Mouse (Mus musculus) midbrain, embryonic 16.5 days (tissue): ENCODE data around the gene Sp4. TPM values are rescaled to one million over a fixed set of nuclear protein-coding genes. Genes with fewer than 3 reads are reported as not detected.

ENCODE experiments used
- ATAC-seq: fragments of 200-750 bp; cut with Nextera tagmentation; 2 replicates; pipeline ENCODE4 v1.8.0; 2017; ENCODE audit warnings: moderate TSS enrichment
- H3K27ac ChIP-seq: fragments of 300-500 bp; sonication (generic); 2 replicates; pipeline ENCODE4 v1.5.1; 2014; ENCODE audit warnings: mild to moderate bottlenecking, low read length, mixed read lengths
- H3K27me3 ChIP-seq: fragments of 300-500 bp; sonication (generic); 2 replicates; pipeline ENCODE4 v1.6.1; 2014; ENCODE audit warnings: low read depth, low read length, mixed read lengths; ENCODE audit not compliant: control insufficient read depth, insufficient read depth
- H3K36me3 ChIP-seq: fragments of 300-500 bp; sonication (generic); 2 replicates; pipeline ENCODE4 v1.6.1; 2014; ENCODE audit warnings: mild to moderate bottlenecking, low read length, moderate library complexity, mixed read lengths; ENCODE audit not compliant: control insufficient read depth, insufficient read depth
- H3K4me1 ChIP-seq: fragments of 300-500 bp; sonication (generic); 2 replicates; pipeline ENCODE4 v1.6.1; 2014; ENCODE audit warnings: mild to moderate bottlenecking, low read length, mixed read lengths; ENCODE audit not compliant: control insufficient read depth, insufficient read depth
- H3K4me2 ChIP-seq: fragments of 300-500 bp; sonication (generic); 2 replicates; pipeline ENCODE4 v1.6.1; 2014; ENCODE audit warnings: mild to moderate bottlenecking, low read length, mixed read lengths
- H3K4me3 ChIP-seq: fragments of 300-500 bp; sonication (generic); 2 replicates; pipeline ENCODE4 v1.5.1; 2014; ENCODE audit warnings: low read depth, mild to moderate bottlenecking, low read length, moderate library complexity, mixed read lengths
- H3K9ac ChIP-seq: fragments of 300-500 bp; sonication (generic); 2 replicates; pipeline ENCODE4 v1.6.1; 2014; ENCODE audit warnings: low read depth, low read length, mixed read lengths
- H3K9me3 ChIP-seq: fragments of 300-500 bp; sonication (generic); replicated peaks from 2 replicates; pipeline ENCODE4 v1.6.1; 2014; ENCODE audit warnings: mild to moderate bottlenecking, low read length, mixed read lengths; ENCODE audit not compliant: control insufficient read depth, poor library complexity, severe bottlenecking
- whole genome bisulfite sequencing: fragments of 180-500 bp; shearing (Covaris S2); extraction: QIAGEN DNeasy Blood & Tissue Kit; methylation state at CpG from one replicate; pipeline ENCODE4 v1.1.7; 2014; 5-methylcytosine and 5-hydroxymethylcytosine counted together
- polyA plus RNA-seq: library from polyadenylated mRNA; unstranded; fragments of >200 nt; fragmentation: Nextera tagmentation; extraction: Ambion mirVana; gene quantifications from 2 replicates; pipeline ENCODE4 v1.2.1, GENCODE M21; 2015

Sp4 gene
- polyA plus RNA-seq, 1 experiment from 2014 or later: 22.6 TPM

DNA sequence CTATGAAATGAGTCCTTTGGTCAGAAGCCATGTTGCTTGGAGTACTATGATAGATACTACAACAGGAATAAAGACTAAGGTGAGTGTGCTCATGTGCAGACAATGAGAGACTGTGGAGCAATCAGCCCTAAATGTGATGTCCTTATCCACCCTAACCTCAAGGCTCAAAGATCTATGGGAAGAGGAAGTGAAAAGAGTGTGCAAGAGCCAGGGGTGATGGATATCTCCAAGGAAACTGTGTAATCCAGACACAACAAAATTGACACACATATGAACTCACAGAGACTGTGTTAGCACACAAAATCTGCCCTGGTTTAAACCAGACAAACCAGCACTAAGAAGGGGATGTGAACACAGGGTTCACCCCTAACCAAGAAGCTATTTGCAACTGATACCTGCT is 81.2 kb downstream of the Sp4 start:
- no peaks in the 10 kb centered on the region for H3K9me3 ChIP-seq
- no peak overlapping the region for H3K9ac ChIP-seq
- H3K4me1 ChIP-seq: no peaks in the 10 kb centered on the region
- no peak overlapping the region for H3K4me2 ChIP-seq
- H3K36me3 ChIP-seq: no peaks in the 10 kb centered on the region
- no peak for ATAC-seq
- H3K4me3 ChIP-seq: no peak overlapping the region
- H3K27ac ChIP-seq: no peak overlapping the region
- H3K27me3 ChIP-seq: no peaks in the 10 kb centered on the region

DNA sequence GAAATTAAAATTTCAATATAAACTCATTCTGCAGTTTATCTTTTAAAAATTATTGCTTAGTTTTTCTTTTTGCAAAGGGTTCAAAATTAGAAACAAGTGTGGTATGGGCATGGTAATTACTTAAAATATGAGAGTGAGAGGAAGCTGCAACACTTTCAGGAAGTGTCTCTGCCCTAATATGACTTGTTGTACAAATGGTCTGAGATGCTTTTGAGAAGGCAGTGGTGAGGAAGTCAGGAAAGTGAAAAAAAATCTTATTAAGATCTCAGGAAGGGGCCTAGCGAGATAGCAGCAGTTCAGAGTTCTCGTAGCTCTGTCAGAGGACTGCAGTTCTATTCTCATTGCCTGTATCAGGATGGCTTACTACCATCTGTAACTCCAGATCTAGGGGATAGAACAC is 89.1 kb downstream of the Sp4 start:
- Histone ChIP-seq H3K9me3 (no peaks in the 10 kb centered on the region), H3K4me1 (no peaks in the 10 kb centered on the region), H3K4me3 (no peak overlapping the region), H3K9ac (no peak overlapping the region), H3K36me3 (no peaks in the 10 kb centered on the region), H3K27ac (no peak overlapping the region), H3K27me3 (no peaks in the 10 kb centered on the region), H3K4me2 (no peak overlapping the region)
- 98% methylated on average over 2 of the region's 2 CpGs for WGBS
- ATAC-seq: no peak

DNA sequence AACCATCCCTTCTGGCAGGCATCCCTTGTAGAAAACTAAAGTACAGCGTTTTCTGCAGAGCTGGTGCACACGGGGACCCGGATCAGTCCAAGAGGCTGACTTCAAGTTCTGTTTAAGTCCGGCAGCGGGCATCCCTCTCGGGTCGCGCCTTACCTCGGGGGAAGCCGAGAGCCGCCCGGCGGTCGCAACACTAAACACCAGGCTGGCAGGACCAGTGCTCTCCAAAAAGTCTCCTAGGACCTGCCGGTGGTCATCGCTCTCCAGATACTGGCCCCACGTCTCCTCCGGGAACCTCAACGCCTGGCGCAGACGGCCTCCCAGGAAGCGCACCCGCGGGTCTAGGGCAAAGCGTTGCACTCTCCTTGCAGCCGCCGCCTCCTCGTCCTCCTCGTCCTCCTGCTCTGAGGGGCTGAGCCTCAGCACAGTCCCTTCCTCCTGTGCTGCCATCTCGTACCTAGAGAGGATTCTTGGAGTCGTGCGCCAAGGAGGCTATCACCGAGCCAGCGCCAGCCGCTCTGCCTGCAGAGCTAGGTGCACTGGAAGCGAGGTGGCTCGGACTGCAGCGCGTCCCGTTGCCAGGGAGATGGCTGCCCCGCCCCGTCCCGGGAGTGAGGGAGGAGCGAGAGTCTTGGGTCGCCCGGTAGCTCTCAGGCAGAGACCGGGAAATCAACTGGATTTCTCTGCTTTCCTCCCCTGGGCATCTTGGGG is 102.7 kb downstream of the Sp4 start, which contains the start of gene Dnah11:
Dnah11 (minus strand) TSS at position 658 of the 708 bp plus-strand sequence.
- Histone ChIP-seq H3K4me2 (peak within 1 kb of the TSS; percentile 74), H3K9ac (peak within 1 kb of the TSS; percentile 54), H3K36me3 (no peaks in the 10 kb centered on the region), H3K27me3 (peaks cover 23% of the 10 kb centered on the region), H3K27ac (no peak within 1 kb of the TSS), H3K4me3 (peak within 1 kb of the TSS; percentile 41), H3K4me1 (0 out of 2 replicates have a peak, but pooled peaks cover 2% of the 10 kb centered on the region), H3K9me3 (no peaks in the 10 kb centered on the region)
- WGBS: under 1% methylated on average over 47 of the region's 47 CpGs
- peak; percentile 98 for ATAC-seq

DNA sequence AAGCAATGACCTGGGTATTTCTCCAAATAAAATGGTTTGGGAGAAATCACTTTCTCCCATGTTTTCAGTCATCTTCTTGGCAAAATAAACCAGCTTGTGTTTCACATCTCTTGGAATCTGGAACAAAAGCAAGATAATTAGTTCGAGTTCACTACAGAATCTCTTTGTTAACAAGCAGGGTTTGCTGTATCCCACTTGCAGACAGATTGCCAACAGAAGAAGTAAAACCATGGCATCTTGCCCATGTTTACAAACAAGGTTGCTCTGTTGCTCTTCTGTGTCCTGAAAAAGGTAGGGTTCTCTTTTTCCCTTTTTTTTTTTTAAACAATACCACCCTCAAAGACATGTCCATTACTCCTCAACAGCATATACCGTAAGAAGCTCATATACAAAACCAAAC is 104.7 kb downstream of the Sp4 start:
- Histone ChIP-seq H3K4me2 (no peak overlapping the region), H3K4me3 (no peak overlapping the region), H3K27ac (no peak overlapping the region), H3K9ac (no peak overlapping the region), H3K36me3 (no peaks in the 10 kb centered on the region), H3K27me3 (peaks cover 26% of the 10 kb centered on the region), H3K9me3 (no peaks in the 10 kb centered on the region), H3K4me1 (0 out of 2 replicates have a peak, but pooled peaks cover 2% of the 10 kb centered on the region)
- 61% methylated on average over 2 of the region's 2 CpGs for WGBS
- no peak for ATAC-seq

DNA sequence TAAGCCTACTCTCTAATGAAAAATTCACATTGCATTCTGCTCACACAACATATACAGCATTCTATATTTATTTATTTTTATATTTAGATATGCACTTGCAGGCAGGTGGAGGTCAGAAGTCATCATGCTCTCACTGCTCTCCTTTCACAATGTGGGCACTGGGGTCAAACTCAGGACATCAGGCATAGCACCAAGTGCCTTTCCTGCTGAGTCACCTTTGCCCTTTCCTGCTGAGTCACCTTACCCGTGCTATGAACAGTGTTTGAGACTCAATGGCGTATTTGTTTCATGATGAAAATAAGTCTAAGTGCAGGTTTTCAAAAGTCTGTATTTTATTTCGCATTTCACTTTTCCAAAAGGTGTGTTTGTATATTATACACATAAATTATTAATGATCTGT is 111.7 kb downstream of the Sp4 start:
- Histone ChIP-seq H3K9ac (no peak overlapping the region), H3K27me3 (peaks cover 3% of the 10 kb centered on the region), H3K4me2 (no peak overlapping the region), H3K36me3 (no peaks in the 10 kb centered on the region), H3K9me3 (no peaks in the 10 kb centered on the region), H3K4me1 (no peaks in the 10 kb centered on the region), H3K27ac (no peak overlapping the region), H3K4me3 (no peak overlapping the region)
- 67% methylated on average over 3 of the region's 3 CpGs for WGBS
- ATAC-seq: no peak

DNA sequence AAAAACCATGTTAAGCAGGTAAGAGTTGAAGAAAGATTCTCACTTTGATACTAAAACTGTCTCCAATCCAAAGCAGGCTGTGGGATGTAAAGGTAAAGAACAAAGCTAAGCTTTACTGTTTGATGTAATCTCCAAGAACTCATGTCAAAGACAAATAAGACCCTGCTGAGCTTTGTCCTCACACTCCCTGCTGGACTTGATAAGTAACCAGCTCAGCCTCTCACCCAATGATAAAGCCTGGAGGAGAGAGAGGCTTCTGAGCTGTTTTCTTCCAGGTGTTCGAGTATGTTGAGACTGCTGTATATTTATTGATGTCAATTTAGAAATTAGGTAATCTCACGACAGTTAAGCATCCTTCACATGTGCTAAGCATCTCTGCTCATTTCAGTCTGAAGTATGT is 113.6 kb downstream of the Sp4 start:
- no peak overlapping the region for H3K4me3 ChIP-seq
- no peaks in the 10 kb centered on the region; the same call in 1 of the 2 replicates for H3K27me3 ChIP-seq
- no peak overlapping the region for H3K27ac ChIP-seq
- no peaks in the 10 kb centered on the region for H3K4me1 ChIP-seq
- ATAC-seq: no peak
- H3K4me2 ChIP-seq: no peak overlapping the region
- H3K9me3 ChIP-seq: no peaks in the 10 kb centered on the region
- no peaks in the 10 kb centered on the region for H3K36me3 ChIP-seq
- 41% methylated on average over 2 of the region's 2 CpGs for WGBS
- no peak overlapping the region for H3K9ac ChIP-seq

DNA sequence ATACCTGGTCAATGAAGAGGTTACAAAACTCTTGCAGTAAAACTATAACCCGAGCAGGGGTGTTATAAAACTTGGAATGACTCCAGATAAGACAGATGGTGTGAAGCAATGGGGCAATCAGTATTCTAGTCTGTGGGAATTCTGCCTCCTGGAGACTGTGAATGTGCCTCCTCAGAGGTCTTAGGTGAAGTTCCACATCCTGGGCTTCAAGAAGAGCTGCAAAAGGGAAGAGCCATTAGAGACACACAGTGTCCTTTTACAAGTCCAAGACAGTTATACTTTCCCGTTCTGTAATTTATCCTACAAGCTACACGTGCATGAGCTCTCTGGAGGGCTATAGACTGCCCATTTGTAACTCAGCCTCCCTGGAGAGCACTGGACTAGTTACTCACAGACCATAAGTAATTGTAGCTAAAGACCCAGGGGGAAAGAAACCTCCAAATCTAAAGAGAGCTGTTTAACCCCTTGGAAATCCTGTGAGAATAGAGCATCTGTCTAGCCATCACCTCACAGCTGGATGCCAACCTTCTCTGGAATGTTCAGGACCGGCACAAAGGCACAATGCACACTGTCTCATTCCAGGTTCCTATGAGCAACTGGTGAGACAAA is 114.3 kb downstream of the Sp4 start:
- Histone ChIP-seq H3K4me3 (no peak overlapping the region), H3K36me3 (no peaks in the 10 kb centered on the region), H3K27ac (no peak overlapping the region), H3K4me1 (no peaks in the 10 kb centered on the region), H3K27me3 (no peaks in the 10 kb centered on the region; the same call in 1 of the 2 replicates), H3K9ac (no peak overlapping the region), H3K9me3 (no peaks in the 10 kb centered on the region), H3K4me2 (no peak overlapping the region)
- ATAC-seq: no peak
- 12% methylated on average over 4 of the region's 4 CpGs for WGBS

DNA sequence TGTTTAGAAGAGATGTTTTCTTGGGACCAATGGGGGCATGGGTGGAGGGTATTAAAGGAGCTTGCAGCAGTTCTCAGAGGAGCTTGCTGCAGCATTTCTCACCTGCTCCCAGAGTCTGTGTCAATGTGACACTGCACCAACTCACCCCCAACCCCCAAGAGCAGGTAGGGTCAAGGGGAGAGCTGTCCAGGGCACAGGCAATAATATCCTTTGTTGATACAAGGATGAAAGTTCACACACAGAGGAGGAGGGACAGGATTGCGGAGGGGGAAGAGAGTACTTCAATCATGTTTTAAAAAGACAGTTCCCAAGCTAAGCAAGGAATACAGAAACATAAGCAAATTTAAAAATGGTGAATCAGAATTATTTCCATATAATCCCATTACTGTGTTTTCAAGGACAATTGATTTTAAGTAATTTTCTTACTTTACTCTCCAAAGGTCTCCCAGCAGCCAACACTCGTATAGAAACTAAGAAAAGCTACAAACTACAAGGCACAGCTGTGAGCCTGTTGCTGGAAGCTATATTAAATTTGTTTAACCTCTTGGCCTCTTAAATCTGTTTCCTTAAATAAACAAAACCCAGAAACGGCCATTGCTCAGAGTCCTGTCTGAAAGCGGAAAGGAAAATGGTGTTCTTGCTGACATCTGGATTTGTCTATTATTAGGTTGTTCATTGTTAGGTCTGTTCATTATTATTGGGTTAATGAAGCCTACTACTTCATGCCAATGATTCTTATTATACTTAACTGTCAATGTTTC is 114.9 kb downstream of the Sp4 start:
- H3K27ac ChIP-seq: no peak overlapping the region
- H3K9me3 ChIP-seq: no peaks in the 10 kb centered on the region
- no peaks in the 10 kb centered on the region; the same call in 1 of the 2 replicates for H3K27me3 ChIP-seq
- no peak overlapping the region for H3K9ac ChIP-seq
- no peak overlapping the region for H3K4me3 ChIP-seq
- ATAC-seq: no peak
- no peak overlapping the region for H3K4me2 ChIP-seq
- no peaks in the 10 kb centered on the region for H3K36me3 ChIP-seq
- no peaks in the 10 kb centered on the region for H3K4me1 ChIP-seq
- WGBS: 35% methylated on average over 4 of the region's 4 CpGs
